Mouse (Mus musculus) heart, postnatal 0 days (tissue): ENCODE data around the gene Gnai3.

ENCODE experiments used
- CTCF ChIP-seq: IDR thresholded peaks from 2 replicates; pipeline ENCODE4 v1.5.1; 2016; ENCODE audit warnings: antibody characterized with exemption, control low read depth, low read depth
- EP300 ChIP-seq: IDR thresholded peaks from 2 replicates; pipeline ENCODE4 v1.6.1; 2016; ENCODE audit warnings: antibody characterized with exemption, low read depth

- TF ChIP-seq CTCF (no peak), EP300 (no peak)
These were observed 76.6 kb downstream of the Gnai3 start for GRCm38 (mm10) chr3:108069231-108069870.
